Mouse (Mus musculus) megakaryocyte-erythroid progenitor cell, adult 5-6 weeks (primary cell): Measurements from ENCODE around the gene Dgat2. TPM values are rescaled to one million over a fixed set of nuclear protein-coding genes. Genes with fewer than 3 reads are reported as not detected.

Experiments
- ATAC-seq: replicated peaks from 2 replicates; pipeline ENCODE4 v1.8.0; 2016; ENCODE audit warnings: mild to moderate bottlenecking, inconsistent platforms; ENCODE audit not compliant: severe bottlenecking, poor library complexity, low FRiP score, low TSS enrichment
- total RNA-seq, 2 experiments: library from RNA; stranded (forward) in 1 of 2; stranded (reverse) in 1 of 2; fragments of 200-1000, 215-1000 nt in 1 of 2; fragments of >200 nt in 1 of 2; fragmentation: Nextera tagmentation in 1 of 2; gene quantifications; 2 replicates each; pipeline ENCODE4 v1.2.3; 2014 to 2017

Gene Dgat2
- total RNA-seq, 2 experiments from 2014 or later: not detected

GRCm38 (mm10) chr7:99114006-99114726, 68.4 kb downstream of the Dgat2 start:
- no peak for ATAC-seq

DNA sequence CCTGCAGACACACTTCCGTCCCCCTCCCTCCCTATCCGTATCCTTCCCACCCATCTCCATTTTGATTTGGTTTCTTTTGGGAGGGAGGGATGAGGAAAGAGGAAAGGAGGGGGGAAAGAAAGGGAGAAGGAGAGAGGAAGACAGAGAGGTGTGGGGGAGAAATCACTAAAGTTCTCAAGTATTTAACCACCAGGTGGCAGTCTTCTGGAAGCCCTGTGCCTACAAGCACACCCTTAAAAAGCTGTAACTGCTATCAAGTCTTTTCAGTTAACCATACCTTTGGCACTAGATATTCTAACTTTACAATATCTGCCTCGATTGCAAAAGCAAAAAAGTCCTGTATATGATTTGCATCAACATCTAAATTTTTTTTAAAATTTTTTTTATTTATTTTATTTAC, 75.0 kb downstream of the Dgat2 start:
- peak; percentile 65; the same call in 1 of the 2 replicates for ATAC-seq

GRCm38 (mm10) chr7:99106714-99107270, 75.7 kb downstream of the Dgat2 start:
- ATAC-seq: no peak

Other genes starting within 250 kb of the Dgat2 start
- 15.0 and 18.2 TPM in 2 replicates for gene Uvrag, start 41.6 kb downstream of the Dgat2 start, total RNA-seq (2014; fragmentation: Nextera tagmentation)
- gene Uvrag, start 41.6 kb downstream of the Dgat2 start, total RNA-seq (2017): 14.4 and 16.2 TPM in 2 replicates
- 0.27 TPM in 1 of 2 replicates, not detected in the other for gene Mogat2, start 55.9 kb upstream of the Dgat2 start, total RNA-seq (2014; fragmentation: Nextera tagmentation)
- not detected in 2 replicates for gene Mogat2, start 55.9 kb upstream of the Dgat2 start, total RNA-seq (2017)
- not detected in 2 replicates for gene Map6, start 84.7 kb upstream of the Dgat2 start, total RNA-seq (2014; fragmentation: Nextera tagmentation)
- gene Map6, start 84.7 kb upstream of the Dgat2 start, total RNA-seq (2017): not detected in 2 replicates
- gene Serpinh1, start 170.5 kb upstream of the Dgat2 start, total RNA-seq (2014; fragmentation: Nextera tagmentation): not detected in 2 replicates
- gene Serpinh1, start 170.5 kb upstream of the Dgat2 start, total RNA-seq (2017): not detected in 2 replicates
- 0.30 TPM in 1 of 2 replicates, not detected in the other for gene Gdpd5, start 198.7 kb upstream of the Dgat2 start, total RNA-seq (2014; fragmentation: Nextera tagmentation)
- 0.14 TPM in 1 of 2 replicates, not detected in the other for gene Gdpd5, start 198.7 kb upstream of the Dgat2 start, total RNA-seq (2017)